Mouse (Mus musculus): ENCODE measurements around the gene Cds2.
"Not testable (repeated sequence)": the region's sequence is repeated elsewhere in the genome, so short reads cannot be mapped to it uniquely, and the experiment has no call there.

Cds2 gene

DNA sequence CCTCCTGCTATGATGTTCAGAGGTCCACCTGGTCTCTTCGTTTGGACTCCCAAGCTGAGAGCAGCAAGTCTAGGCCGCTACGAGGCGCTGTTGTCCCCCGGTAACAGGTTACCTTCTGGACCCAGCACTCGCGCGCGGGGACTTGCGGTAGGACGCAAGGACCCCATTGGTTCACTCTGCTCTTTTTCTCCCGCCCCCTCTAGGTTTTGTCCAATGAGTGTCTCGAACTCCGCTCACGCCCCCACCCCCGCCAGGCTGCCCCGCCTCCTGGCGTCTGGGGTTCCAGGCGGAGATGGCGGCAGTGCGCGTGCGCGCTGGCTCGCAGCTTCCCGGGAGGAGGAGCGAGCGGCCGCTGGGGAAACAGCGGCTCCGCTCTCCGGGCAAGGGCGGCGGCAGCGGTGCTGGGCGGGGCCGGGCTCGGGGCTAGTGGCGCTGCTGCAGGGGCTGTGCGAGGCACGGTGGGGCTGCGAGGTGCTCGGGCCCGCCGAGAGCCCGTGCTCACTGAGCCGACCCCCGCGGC is at the start of gene Cds2:
Gene Cds2, plus strand, starts transcription at position 270 of the 520 bp plus-strand sequence.
- DNase-seq (ENCODE audit: low spot score in 2 of 2), result peak; percentile 99

DNA sequence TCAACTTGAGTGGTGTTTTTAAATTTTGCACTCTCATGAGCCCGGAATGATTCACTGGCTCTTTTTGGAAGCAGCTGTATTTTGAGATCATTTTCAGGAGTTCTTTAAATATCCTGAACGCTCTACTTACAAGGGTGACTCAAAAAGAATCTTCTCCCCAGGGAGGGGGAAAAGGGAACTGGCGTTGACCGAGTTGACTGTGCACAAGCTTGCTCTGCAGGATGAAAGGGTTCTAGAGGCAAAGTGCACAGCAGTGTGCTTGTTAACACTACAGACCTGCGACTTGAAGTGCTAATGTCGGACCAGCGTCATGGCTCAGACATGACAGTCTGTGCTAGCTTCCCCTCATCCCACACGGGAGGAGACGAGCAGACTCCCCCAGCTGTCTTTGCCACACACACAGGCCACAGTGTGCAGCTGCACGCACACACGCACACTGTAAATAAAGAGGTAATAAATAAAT is 41.3 kb upstream of the Cds2 start:
- peak; percentile 51 to 55 for DNase-seq (ENCODE audit: low spot score in 2 of 2)

DNA sequence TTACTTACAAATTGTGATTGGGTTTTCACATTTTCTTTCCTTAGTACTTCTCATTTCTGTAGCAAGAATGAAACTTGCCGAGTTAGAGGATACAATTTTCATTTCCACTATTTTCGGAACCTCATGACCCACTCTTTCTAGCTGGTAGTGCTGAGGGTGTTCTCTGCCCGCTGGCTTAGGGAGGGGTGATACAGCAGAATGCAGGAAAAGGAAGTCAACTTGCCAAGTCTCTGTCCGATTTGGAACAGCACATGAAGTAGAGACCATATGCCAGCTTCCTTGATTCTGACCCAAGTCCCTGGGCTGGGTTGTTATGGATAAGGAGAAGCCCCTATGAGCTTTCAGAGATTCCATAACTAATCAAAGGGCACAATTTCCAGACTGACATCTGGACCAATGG is 38.6 kb upstream of the Cds2 start:
- DNase-seq (ENCODE audit: low spot score in 2 of 2), result no peak

DNA sequence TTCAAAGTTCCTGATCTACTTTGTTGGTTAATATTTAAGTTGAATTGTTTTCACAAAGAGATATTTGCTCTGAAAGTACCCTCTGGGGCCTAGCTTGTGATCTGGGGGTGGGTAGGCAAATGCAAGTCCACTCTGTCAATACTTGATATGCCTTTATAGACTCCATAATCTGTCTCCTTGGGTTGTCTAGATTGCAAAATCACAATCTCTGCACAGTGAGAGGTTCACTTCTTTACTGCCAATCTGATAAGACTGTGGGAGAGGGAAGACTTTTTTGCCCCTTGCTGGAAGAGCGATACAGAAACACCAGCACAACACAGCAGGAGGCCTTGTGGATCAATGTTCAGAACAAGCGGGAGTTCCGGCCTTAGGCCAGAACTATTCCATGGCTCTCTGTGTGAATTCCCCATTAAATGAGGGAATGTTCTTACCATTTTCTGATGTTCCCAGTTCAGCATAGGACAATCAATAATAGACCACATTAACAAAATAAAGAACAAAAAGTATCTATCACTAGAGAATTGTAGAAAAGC is 30.5 kb upstream of the Cds2 start:
- no peak for DNase-seq (ENCODE audit: low spot score in 2 of 2)

DNA sequence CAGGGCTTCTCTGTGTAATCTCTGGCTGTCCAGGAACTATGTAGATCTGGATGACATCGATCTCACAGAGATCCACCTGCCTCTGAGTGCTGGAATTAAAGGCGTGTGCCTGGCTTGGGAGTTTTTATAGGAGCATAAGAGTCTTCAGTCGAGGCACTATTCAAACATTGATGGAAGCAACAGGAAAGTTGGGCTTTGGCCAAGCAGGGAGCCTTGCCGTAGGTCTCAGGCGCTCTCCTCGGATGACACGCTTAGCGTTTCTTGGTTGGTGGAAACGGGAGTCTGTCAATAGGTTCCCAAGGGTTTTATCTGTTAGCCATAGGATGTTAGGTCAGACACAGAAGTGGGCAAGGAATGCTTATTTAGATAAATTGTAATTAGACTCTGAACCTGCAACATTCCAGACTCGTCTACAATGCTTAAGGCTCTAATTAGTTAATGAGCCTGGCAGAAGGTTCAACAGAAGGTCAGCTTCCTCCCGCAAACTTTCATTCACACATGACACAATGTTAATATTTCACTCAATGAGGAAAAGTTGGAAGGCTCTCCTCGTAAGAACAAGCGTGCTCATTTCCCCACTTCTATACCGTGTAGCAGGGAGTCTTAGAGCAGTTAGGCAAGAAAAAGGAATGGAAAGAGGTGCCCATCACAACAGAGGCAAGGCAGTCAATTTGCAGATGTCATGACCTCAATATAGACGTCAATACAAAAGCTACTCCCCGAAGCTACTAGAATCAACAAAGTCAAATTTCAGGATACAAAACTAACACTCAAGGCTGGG is 28.8 kb upstream of the Cds2 start:
- DNase-seq (ENCODE audit: low spot score in 2 of 2), result no peak

DNA sequence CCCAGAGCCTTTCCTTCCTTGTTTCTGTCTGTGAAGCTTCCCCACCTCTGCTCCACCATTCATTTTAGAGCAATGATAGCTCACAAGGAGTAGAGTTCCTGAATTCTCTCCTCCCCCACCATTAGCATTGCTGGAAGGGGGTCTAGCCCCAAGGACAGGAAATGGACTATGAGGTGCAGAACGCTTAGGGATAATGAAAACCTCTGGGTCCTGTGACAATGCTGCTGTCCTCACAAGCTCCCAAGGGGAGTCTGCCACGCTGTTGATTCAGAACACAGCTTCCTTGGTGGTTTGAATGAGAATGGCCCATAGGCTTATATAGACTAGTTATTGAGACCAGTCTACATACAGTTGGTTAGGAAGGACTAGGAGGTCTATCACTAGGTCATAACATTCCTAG is 27.7 kb upstream of the Cds2 start:
- no peak for DNase-seq (ENCODE audit: low spot score in 2 of 2)

DNA sequence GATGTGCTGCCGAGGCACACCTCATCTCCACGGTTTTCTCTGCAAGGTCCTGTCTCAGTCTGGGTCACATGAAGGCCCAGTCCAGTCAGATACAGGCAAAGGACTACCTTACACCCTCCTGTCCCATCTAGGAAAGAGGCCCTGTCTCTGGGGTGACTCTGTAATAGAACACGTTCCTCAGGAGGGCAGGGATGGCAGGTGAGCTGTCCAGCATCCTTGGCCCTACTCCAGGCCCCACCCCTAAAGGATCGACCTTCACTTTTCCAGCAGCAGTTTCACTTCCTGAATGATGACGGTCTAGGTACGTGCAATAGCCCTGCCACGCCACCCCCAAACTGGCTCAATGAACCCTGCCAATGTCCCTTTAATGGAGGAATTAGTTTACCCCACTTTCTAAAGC is 27.0 kb upstream of the Cds2 start:
- DNase-seq (ENCODE audit: low spot score in 2 of 2), result no peak

DNA sequence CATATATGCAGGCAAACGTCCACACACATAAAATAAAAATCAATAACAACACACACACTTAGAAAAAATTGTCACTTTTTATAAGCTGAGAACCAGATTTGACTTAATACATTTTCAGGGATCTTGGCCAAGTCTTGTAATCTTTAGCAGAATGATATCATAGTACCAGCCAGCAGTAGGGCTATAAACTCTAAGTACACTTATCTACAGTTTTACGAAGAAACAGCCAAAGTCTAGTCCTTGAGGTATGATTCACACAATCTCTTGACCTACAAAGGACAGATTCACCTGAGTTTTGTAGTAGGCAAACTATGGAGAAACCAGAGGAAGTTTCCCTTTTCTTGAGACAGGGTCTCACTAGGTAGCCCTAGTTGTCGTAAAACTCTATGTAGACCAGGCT is 23.5 kb upstream of the Cds2 start:
- not testable (repeated sequence) for DNase-seq (ENCODE audit: low spot score in 2 of 2)

DNA sequence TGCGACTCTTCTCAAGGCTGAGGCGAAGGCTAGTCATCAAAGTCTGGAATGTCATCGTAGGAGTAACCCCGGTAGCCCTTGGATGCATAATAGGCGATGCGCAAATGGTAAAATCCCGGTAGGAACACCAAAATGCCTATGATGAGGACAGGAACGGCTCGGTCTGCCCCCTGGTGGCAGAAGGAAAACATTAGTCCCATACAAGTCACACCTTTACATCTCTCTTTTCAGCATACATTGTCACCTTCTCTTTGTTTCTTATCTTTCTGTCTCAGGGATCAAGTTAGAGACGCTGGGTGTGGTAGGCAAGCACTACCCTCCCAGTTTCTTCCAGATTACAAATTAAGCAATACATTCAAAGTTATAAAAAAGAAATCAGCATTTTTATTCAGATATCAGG is 22.5 kb upstream of the Cds2 start:
- DNase-seq (ENCODE audit: low spot score in 2 of 2), result peak; percentile 77 to 81

DNA sequence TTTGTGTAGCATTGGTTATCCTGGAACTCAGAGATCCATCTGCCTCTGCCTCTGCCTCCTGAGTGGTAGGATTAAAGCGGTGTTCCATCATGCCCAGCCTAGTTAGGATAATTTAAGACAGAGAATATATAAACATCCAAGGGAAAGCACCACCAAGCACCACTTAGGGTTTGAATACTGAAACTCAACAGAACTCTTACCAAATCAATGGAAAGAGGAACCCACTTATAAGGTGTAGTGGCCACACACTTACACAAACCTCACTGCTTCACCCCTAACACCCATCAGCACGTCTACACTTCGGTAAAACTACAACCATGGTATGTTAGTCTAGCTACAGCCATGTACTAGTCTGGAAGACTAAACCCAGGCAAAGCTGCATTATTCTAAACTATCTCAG is 19.6 kb upstream of the Cds2 start:
- DNase-seq (ENCODE audit: low spot score in 2 of 2), result no peak

DNA sequence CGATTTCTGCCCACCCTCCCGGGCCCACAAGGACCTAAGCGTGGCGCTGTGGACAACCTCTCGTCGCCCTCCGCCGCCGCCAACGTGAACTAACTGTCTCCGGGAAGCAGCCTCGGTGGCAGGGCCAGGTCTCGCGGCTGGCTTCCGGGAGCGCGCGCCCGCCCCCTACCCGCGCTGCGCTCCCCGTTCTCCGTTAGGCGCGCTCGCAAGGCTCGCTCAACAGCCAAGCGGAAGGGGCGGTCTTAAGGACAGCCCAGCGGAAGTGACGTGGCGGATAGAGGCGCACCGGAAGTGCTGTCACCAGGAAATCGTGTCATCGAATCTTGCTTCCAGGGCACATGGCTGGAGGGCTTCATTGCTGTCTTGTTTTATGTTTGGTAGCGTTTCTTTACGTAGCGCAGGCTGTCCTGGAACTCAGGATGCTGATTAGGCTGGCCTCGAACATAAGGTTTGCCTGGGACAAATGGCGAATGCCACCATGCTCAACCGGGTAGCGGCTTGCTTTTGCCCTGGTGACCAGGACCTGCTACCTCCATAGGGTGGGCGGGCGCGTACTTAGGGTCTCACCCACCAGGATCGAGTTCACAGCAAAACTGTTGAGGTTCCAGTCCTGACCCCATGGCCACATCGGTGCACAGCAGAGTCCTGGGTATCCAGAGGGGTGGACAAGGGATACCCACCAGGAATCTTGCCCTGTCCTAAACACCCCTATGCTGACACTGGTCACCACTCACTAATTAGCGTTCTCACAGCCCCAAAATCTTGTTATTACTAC is 15.2 kb upstream of the Cds2 start, which contains the start of gene Tmem230:
Gene Tmem230, minus strand, starts transcription at position 269 of the 775 bp plus-strand sequence.
- DNase-seq (ENCODE audit: low spot score in 2 of 2), result peak; percentile 94 to 97

DNA sequence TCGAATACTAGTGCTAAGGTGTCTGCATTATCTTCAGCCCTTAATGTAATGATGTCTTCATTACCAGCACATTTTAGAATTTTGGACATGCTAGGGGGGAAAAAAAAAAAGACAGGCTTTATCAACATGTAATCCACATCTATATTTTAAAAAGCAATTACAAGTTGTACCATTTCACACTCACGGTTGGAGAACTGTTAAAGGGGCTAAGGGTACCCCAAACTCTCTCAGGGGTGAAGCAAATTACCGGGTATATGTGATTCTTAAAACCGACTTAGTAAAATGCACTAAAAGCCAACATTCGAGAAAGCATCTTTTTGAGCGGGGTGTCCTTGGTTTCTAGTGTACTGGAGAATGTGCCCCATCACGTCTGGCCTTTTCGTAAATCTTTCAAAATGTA is 11.0 kb upstream of the Cds2 start:
- no peak for DNase-seq (ENCODE audit: low spot score in 2 of 2)

DNA sequence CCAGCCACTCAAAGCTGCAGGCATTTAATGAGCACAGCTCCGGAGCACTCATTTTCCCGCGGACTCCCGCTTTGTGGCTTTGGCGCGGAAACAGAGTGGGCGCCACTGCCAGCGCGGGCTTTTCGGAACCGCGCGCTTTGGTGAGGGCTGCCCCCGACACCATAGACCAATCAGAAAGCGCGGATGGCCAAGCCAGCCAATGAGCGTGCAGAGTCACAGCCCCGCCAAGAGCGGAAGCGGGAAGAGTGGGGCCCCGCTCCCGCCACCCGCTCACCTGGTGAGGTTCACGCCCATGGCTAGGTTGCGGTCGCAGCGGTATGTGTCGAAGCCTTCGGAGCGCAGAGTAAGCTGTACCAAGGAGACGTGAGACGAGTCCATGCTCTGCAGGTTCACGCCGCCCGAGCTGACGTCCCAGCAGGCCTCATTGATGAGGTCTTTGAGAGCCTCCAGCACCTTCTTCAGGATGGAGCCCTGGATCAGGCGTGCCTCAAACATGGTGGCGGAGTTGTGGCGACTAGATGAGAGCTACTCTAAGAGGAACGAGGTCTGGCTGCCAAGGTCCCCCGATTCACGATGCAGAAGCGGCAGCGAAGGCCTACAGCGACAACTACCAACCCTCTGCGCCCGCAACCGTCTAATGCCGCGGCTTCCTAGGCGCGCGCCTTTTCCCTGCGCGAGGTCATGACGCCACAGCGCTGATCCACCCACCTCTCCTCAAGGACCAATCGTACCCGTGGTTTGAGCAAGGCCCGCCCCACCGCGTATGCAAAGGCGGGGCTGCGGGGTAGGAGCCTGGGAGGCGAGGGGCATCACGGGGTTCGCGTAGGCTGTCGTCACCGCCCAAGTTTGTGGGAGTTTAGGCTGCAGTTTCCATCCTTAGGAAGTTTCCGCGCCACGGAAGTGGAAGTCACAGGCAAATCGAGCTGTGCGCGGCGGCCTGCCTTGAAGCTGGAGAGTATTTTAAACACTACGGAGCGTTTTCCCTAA is 10.1 kb upstream of the Cds2 start, which contains the start of gene Pcna:
Gene Pcna, minus strand, starts transcription at position 773 of the 987 bp plus-strand sequence.
- DNase-seq (ENCODE audit: low spot score in 2 of 2), result peak; percentile 95 to 96

DNA sequence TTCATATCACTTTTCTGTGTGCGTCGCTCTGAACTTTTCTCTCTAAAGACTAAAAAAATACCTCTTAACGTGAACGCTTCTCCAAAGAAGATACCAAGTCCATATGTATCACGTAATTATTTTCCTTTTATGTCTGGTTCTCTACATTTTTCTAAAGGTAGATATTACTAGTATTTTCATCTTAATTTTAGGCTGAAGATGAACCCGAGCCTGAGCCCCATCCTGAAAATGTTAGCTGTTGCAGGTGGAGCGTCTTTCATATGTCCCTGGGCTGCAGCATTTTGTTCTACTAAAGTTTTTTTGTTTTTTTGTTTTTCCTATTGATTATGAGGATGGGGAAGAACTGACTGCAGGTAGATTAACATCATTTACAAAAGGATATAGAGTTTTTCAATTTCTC is 9.3 kb upstream of the Cds2 start:
- no peak for DNase-seq (ENCODE audit: low spot score in 2 of 2)

DNA sequence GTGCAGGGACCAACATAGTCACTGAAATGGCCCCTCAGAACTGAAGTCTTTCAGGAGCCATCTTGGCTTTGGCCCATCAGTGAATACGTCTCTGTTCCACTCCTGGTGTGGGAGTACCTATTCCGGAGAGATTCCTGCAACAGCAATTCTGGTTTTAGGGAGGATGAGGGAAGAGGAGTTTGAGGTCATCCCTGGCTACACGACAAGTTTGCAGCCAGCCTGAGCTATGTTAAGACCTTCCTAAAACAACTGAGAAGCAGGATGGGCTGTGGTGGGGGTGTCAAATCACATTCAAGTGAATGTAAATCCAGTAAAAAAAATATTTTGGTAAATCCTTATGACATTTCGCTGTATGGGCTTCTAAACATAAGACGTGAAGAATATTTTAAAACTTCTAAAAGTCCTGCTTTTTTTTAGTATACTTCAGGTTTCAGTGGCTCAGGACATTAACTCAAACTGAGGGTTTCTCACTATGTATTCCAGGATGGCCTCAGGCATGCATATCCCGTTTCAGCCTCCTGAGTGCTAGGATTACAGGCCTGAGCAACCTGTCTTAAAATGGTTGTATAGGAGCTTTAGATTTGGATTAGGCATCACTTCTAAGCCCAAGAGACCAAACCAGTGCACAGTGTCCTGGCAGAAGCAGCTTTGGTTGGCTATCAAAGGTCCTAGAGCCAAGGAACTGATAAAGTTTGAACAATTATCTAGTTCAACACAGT is 5.4 kb upstream of the Cds2 start:
- DNase-seq (ENCODE audit: low spot score in 2 of 2), result no peak

DNA sequence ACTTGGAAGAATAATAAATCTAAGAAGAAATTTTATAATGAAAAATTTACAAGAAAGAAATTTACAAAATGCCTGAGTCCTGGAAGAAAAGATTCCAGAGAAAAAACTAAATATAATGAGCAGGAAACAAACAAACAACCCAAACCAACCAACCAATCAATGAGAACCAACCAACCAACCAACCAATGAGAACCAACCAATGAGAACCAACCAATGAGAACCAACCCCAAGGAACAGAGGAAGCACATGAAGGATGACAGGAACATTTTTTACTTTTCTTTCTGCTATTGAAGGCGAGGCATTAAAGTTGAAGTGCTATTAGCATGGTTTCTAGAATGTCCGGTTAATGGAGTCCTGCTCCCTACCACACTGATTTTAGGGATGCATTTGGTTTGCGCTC is 2.3 kb upstream of the Cds2 start:
- DNase-seq (ENCODE audit: low spot score in 2 of 2), result no peak

DNA sequence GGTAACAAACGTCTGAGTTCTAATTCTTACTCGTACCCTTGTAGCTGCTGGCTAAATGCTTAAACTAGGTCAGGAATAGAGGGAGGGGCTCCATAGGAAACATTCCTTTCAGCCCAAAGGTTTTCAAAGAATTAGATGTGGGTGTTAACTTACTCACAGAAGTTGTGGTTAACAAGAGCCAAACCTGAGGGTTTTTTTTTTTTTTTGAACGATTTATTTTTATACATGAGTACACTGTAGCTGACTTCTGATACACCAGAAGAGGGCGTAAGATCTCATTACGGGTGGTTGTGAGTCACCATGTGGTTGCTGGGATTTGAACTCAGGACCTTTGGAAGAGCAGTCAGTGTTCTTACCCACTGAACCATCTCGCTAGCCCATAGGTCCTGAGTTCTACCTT is 773 bp upstream of the Cds2 start:
- DNase-seq (ENCODE audit: low spot score in 2 of 2), result no peak

DNA sequence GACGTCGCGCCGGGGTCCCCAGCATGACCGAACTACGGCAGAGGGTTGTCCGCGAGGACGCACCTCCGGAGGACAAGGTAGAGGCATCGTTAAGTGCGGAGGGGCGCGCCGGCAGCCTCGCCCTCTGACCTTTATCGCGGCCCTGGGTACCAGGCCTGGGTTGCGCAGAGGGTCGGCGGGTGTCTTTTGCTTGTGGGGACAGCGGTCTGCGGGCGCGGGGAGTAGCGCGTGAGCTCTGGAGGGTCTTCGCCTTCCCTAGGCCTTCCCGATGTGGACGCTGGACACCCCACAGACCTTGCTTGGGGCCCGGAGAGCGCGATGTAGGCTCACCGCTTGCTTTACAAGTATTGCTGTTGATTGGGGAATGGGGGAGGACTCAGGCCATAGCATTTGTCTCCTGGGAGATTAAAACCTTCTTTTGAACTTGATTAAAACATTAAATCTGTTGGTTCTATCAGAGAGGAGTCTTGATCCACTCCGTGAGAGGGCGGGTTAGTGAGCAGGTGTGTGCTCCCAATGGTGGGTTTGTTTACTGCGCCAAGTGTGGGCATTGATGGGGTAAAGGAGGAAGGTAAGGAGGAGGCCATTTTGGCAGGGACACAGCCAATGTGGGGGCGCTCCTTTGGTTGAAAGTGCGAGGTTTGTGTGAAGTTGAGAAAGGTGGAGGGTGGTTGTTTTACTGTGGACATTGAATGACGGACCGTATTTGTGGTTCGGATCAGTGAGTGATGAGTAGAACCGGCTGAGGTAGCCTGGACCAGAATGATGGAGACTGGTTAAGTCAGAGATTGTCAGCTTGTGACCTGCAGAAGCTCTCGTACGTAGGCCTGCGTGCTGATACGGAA is 695 bp downstream of the Cds2 start:
- peak; percentile 61 for DNase-seq (ENCODE audit: low spot score in 2 of 2)

DNA sequence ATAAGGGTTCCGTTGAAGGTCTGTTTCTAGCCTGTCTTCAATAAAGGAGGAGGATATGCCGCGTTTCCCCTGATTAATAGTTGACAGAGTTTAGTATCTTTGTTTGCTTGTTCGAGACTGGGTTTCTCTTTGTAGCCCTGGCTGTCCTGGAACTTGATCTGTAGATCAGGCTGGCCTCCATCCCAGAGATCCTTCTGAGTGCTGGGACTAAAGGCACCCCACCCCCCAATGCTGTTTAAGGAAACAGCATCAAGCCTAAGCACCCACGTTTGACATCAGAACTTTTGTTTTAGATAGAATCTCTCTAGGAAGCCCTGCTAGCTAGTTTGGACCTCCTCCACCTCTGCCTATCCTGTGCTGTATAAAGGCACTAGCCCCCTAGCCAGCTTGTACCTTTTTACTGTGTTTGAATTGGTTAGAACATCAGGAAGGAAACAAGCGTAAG is 1.3 kb downstream of the Cds2 start:
- DNase-seq (ENCODE audit: low spot score in 2 of 2), result no peak

DNA sequence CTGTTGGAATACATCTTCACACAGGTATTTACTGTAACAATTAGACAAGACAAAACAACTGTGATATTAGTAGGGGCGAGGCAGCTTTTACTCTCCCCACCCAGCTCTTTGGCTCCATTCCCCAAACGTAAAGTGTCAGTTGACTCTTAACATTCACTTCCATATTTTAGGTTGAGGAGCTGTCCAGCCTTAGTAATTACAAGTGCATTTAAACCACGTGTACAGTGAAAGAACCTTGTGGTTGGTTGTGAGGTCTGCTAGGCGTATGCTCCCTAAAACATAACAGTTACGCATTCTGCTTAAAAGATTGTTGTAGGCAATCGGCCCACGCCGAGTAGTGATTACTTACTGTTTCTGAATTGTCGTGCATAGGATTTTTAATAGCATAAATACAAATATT is 2.2 kb downstream of the Cds2 start:
- DNase-seq (ENCODE audit: low spot score in 2 of 2), result no peak

All from right cerebral cortex, adult 2 months (tissue).